Mouse (Mus musculus) testis, adult 2 months (tissue): ENCODE results near the gene Hist1h2ad. TPM values are rescaled to one million over a fixed set of nuclear protein-coding genes. Genes with fewer than 3 reads are reported as not detected.
"Not testable (repeated sequence)": the region's sequence is repeated elsewhere in the genome, so short reads cannot be mapped to it uniquely, and the experiment has no call there.

Source experiments
- H3K27ac ChIP-seq: fragments of 200-500 bp; 2 replicates; pipeline ENCODE4 v1.5.1; 2012; ENCODE audit warnings: low read depth, low read length; ENCODE audit not compliant: control insufficient read depth, insufficient read depth
- H3K27me3 ChIP-seq: fragments of 200-500 bp; 2 replicates; pipeline ENCODE4 v1.6.1; 2012; ENCODE audit warnings: mild to moderate bottlenecking, low read length, moderate library complexity; ENCODE audit not compliant: control insufficient read depth, insufficient read depth
- H3K36me3 ChIP-seq: fragments of 200-500 bp; 2 replicates; pipeline ENCODE4 v1.6.1; 2012; ENCODE audit warnings: mild to moderate bottlenecking, low read length; ENCODE audit not compliant: control insufficient read depth, insufficient read depth
- H3K4me1 ChIP-seq: fragments of 200-500 bp; 2 replicates; pipeline ENCODE4 v1.6.1; 2012; ENCODE audit warnings: low read length; ENCODE audit not compliant: control insufficient read depth, insufficient read depth
- H3K4me3 ChIP-seq: fragments of 200-500 bp; 2 replicates; pipeline ENCODE4 v1.5.1; 2012; ENCODE audit warnings: low read depth, mild to moderate bottlenecking, low read length, moderate library complexity, mixed read lengths; ENCODE audit not compliant: control insufficient read depth
- CTCF ChIP-seq: fragments of 200-500 bp; IDR thresholded peaks from 2 replicates; pipeline ENCODE4 v1.5.1; 2012; ENCODE audit warnings: low read depth, mild to moderate bottlenecking, inconsistent platforms, low read length, moderate library complexity; ENCODE audit not compliant: control insufficient read depth, insufficient read depth, insufficient replicate concordance
- POLR2A ChIP-seq: fragments of 200-500 bp; IDR thresholded peaks from 2 replicates; pipeline ENCODE4 v1.6.1; 2012; ENCODE audit warnings: low read depth, mild to moderate bottlenecking, inconsistent platforms, low read length, moderate library complexity; ENCODE audit not compliant: control insufficient read depth
- polyA plus RNA-seq: library from polyadenylated mRNA; depleted of rRNA; stranded (reverse); fragments of >200 nt; gene quantifications from 2 replicates; pipeline ENCODE4 v1.2.3, GENCODE M21; 2012

Gene Hist1h2ad
- polyA plus RNA-seq, 1 experiment = 1.0 TPM

- no peak for TF ChIP-seq CTCF
- TF ChIP-seq POLR2A = no peak
- peak overlapping the region; percentile 75 for H3K27ac ChIP-seq
- H3K36me3 ChIP-seq = no peaks in the 10 kb centered on the region
- H3K4me3 ChIP-seq = peak overlapping the region; percentile 34; the same call in 1 of the 2 replicates
- H3K4me1 ChIP-seq = peaks cover 4% of the 10 kb centered on the region
- H3K27me3 ChIP-seq = no peaks in the 10 kb centered on the region
Measured at GRCm38 (mm10) chr13:23562699-23563462, 11.3 kb upstream of the Hist1h2ad start.

- TF ChIP-seq CTCF (no peak), POLR2A (no peak)
- no peaks in the 10 kb centered on the region for H3K36me3 ChIP-seq
- H3K4me1 ChIP-seq = peaks cover 4% of the 10 kb centered on the region
- no peaks in the 10 kb centered on the region for H3K27me3 ChIP-seq
- no peak overlapping the region for H3K27ac ChIP-seq
- H3K4me3 ChIP-seq = no peak overlapping the region
Measured at GRCm38 (mm10) chr13:23564482-23564881, 9.7 kb upstream of the Hist1h2ad start.

- peak overlapping the region; percentile 62; the same call in 1 of the 2 replicates for H3K27ac ChIP-seq
- peak overlapping the region; percentile 44 for H3K4me3 ChIP-seq
- H3K36me3 ChIP-seq, H3K4me1 ChIP-seq, H3K27me3 ChIP-seq: not testable (repeated sequence)
Measured at GRCm38 (mm10) chr13:23570261-23571021, 3.7 kb upstream of the Hist1h2ad start.

- no peak for TF ChIP-seq POLR2A
- H3K27me3 ChIP-seq = no peaks in the 10 kb centered on the region
- no peaks in the 10 kb centered on the region for H3K36me3 ChIP-seq
- H3K4me1 ChIP-seq = peaks cover 4% of the 10 kb centered on the region
- H3K4me3 ChIP-seq = peak within 1 kb of the TSS; percentile 44
- peak within 1 kb of the TSS; percentile 62; the same call in 1 of the 2 replicates for H3K27ac ChIP-seq
Measured at GRCm38 (mm10) chr13:23571022-23571503, 3.1 kb upstream of the Hist1h2ad start, which contains the start of the genes Hist1h2ae and Hist1h2bg. TSS of gene Hist1h2ae (minus strand) at chr13:23571220. TSS of gene Hist1h2bg (plus strand) at chr13:23571396.

GRCm38 (mm10) chr13:23571504-23572217 lies 2.5 kb upstream of the Hist1h2ad start:
- H3K36me3 ChIP-seq, H3K27me3 ChIP-seq, H3K27ac ChIP-seq, H3K4me1 ChIP-seq, H3K4me3 ChIP-seq: not testable (repeated sequence)

GRCm38 (mm10) chr13:23572218-23573033 lies 1.8 kb upstream of the Hist1h2ad start:
- Histone ChIP-seq H3K4me3 (no peak overlapping the region), H3K4me1 (peaks cover 4% of the 10 kb centered on the region), H3K27ac (no peak overlapping the region), H3K27me3 (no peaks in the 10 kb centered on the region; the same call in 1 of the 2 replicates), H3K36me3 (no peaks in the 10 kb centered on the region)
- TF ChIP-seq POLR2A (no peak), CTCF (no peak)

GRCm38 (mm10) chr13:23573034-23573897 lies 915 bp upstream of the Hist1h2ad start:
- not testable (repeated sequence) for H3K4me1 ChIP-seq, H3K27ac ChIP-seq, H3K27me3 ChIP-seq, H3K4me3 ChIP-seq, H3K36me3 ChIP-seq

- not testable (repeated sequence) for H3K27me3 ChIP-seq, H3K4me1 ChIP-seq, H3K36me3 ChIP-seq
- Histone ChIP-seq H3K27ac (0 out of 2 replicates have a peak overlapping the region, but pooled peaks have one; percentile 53), H3K4me3 (peak overlapping the region; percentile 59)
Measured at GRCm38 (mm10) chr13:23574546-23575170, 477 bp downstream of the Hist1h2ad start.
